Mouse (Mus musculus) midbrain, embryonic 14.5 days (tissue): ENCODE measurements around the gene 1700080E11Rik. TPM values are rescaled to one million over a fixed set of nuclear protein-coding genes. Genes with fewer than 3 reads are reported as not detected.

Experiments used
- ATAC-seq: fragments of 200-750 bp; cut with Nextera tagmentation; 2 replicates; pipeline ENCODE4 v1.8.0; 2017; ENCODE audit warnings: moderate number of reproducible peaks, moderate library complexity; ENCODE audit not compliant: low FRiP score, low TSS enrichment
- DNase-seq: peaks from one replicate; pipeline ENCODE4 v3.0.0-alpha.2; 2015
- H3K27ac ChIP-seq: fragments of 300-500 bp; sonication (generic); replicated peaks from 2 replicates; pipeline ENCODE4 v1.5.1; 2014; ENCODE audit warnings: mild to moderate bottlenecking, low read depth, low read length, moderate library complexity
- H3K27me3 ChIP-seq: fragments of 300-500 bp; sonication (generic); 2 replicates; pipeline ENCODE4 v1.6.1; 2014; ENCODE audit warnings: low read length, control low read depth, mixed read lengths; ENCODE audit not compliant: control insufficient read depth, insufficient read depth
- H3K36me3 ChIP-seq: fragments of 300-500 bp; sonication (generic); 2 replicates; pipeline ENCODE4 v1.6.1; 2014; ENCODE audit warnings: low read length, control low read depth; ENCODE audit not compliant: control insufficient read depth, insufficient read depth
- H3K4me1 ChIP-seq: fragments of 300-500 bp; sonication (generic); 2 replicates; pipeline ENCODE4 v1.6.1; 2014; ENCODE audit warnings: mild to moderate bottlenecking, antibody characterized with exemption, low read length, control low read depth; ENCODE audit not compliant: control insufficient read depth, insufficient read depth
- H3K4me2 ChIP-seq: fragments of 300-500 bp; sonication (generic); 2 replicates; pipeline ENCODE4 v1.6.1; 2014; ENCODE audit warnings: mild to moderate bottlenecking, low read length, moderate library complexity
- H3K4me3 ChIP-seq: fragments of 300-500 bp; sonication (generic); replicated peaks from 2 replicates; pipeline ENCODE4 v1.5.1; 2014; ENCODE audit warnings: low read depth, low read length
- H3K9ac ChIP-seq: fragments of 300-500 bp; sonication (generic); replicated peaks from 2 replicates; pipeline ENCODE4 v1.6.1; 2014; ENCODE audit warnings: mild to moderate bottlenecking, low read length, moderate library complexity
- H3K9me3 ChIP-seq: fragments of 300-500 bp; sonication (generic); 2 replicates; pipeline ENCODE4 v1.6.1; 2016; ENCODE audit warnings: low read length, control low read depth, mixed read lengths; ENCODE audit not compliant: control insufficient read depth
- WGBS: fragments of 180-500 bp; shearing (Covaris S2); extraction: QIAGEN DNeasy Blood & Tissue Kit; methylation state at CpG from one replicate; pipeline ENCODE4 v1.1.7; 2014; 5-methylcytosine and 5-hydroxymethylcytosine counted together
- polyA plus RNA-seq: library from polyadenylated mRNA; unstranded; fragments of >200 nt; fragmentation: Nextera tagmentation; extraction: Ambion mirVana; gene quantifications from 2 replicates; pipeline ENCODE4 v1.2.1, GENCODE M21; 2014

1700080E11Rik gene
- polyA plus RNA-seq, result not detected in 2 replicates

- no peak for DNase-seq
- 89% methylated on average over 6 of the region's 6 CpGs for WGBS
Observed at GRCm38 (mm10) chr9:105144992-105145391, at the start of gene 1700080E11Rik. Gene 1700080E11Rik, minus strand, starts transcription at chr9:105145092.

GRCm38 (mm10) chr9:105186725-105187124 lies 41.8 kb upstream of the 1700080E11Rik start:
- Histone ChIP-seq H3K9me3 (no peaks in the 10 kb centered on the region), H3K36me3 (no peaks in the 10 kb centered on the region), H3K27ac (no peak overlapping the region), H3K27me3 (no peaks in the 10 kb centered on the region), H3K4me1 (no peaks in the 10 kb centered on the region), H3K4me2 (no peak overlapping the region), H3K4me3 (no peak overlapping the region), H3K9ac (no peak overlapping the region)
- 93% methylated on average over 3 of the region's 3 CpGs for WGBS
- ATAC-seq, result no peak
- no peak for DNase-seq

More at GRCm38 (mm10) chr9:105144992-105145391, at the start of gene 1700080E11Rik:
- H3K4me1 ChIP-seq, result no peaks in the 10 kb centered on the region
- no peak within 1 kb of the TSS for H3K27ac ChIP-seq
- no peaks in the 10 kb centered on the region for H3K27me3 ChIP-seq
- H3K4me3 ChIP-seq, result no peak within 1 kb of the TSS
- no peak within 1 kb of the TSS for H3K4me2 ChIP-seq
- no peak for ATAC-seq
- H3K9ac ChIP-seq, result no peak within 1 kb of the TSS
- no peaks in the 10 kb centered on the region for H3K36me3 ChIP-seq
- no peaks in the 10 kb centered on the region for H3K9me3 ChIP-seq

DNA sequence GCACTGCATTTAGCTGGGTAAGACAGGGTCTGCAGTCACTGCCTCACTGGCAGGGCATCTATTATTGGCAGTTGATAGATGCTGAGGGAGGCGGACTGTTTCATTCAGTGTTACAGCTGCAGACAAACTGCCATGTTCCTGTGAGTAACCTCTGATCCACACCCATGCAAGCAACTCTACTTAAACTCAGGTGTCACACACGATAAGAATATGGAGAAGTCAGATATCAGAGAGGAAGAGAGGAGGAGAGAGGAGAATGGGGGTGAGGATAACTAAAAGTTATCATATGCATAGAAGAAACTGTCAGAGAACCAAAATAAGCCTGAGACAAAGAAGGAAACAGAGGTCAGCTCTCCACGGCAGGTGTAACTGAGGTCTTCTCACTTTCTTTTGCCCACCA lies 37.5 kb upstream of the 1700080E11Rik start:
- ATAC-seq, result no peak
- no peak overlapping the region for H3K4me2 ChIP-seq
- H3K36me3 ChIP-seq, result no peaks in the 10 kb centered on the region
- H3K9me3 ChIP-seq, result no peaks in the 10 kb centered on the region
- no peaks in the 10 kb centered on the region for H3K4me1 ChIP-seq
- 81% methylated on average over 3 of the region's 3 CpGs for WGBS
- DNase-seq, result no peak
- H3K27me3 ChIP-seq, result no peaks in the 10 kb centered on the region
- H3K4me3 ChIP-seq, result no peak overlapping the region
- no peak overlapping the region for H3K9ac ChIP-seq
- H3K27ac ChIP-seq, result no peak overlapping the region

DNA sequence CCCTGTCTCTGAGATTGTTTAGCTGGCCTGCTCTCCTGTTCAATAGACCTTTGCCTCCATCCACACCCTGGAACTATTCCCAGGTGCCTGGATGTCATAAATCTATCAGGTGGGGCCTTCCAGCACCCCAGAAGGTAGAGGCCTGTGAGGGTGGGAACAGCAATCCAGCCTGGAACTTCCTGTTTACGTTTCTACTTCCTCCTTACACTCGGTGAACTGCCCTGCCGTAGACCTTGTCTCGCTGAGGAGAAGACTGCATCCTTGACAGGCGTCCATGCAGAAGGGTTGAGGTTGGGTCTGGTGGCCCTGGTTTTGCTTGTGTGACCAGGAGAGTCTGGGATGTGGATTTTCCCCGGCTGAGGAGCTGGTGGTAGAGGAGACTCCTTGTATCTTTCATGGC lies 5.7 kb downstream of the 1700080E11Rik start:
- no peak for ATAC-seq
- Histone ChIP-seq H3K27ac (no peak overlapping the region), H3K4me3 (no peak overlapping the region), H3K36me3 (no peaks in the 10 kb centered on the region), H3K27me3 (no peaks in the 10 kb centered on the region), H3K4me2 (no peak overlapping the region), H3K4me1 (no peaks in the 10 kb centered on the region), H3K9ac (no peak overlapping the region), H3K9me3 (no peaks in the 10 kb centered on the region)
- 83% methylated on average over 6 of the region's 6 CpGs for WGBS
- DNase-seq, result no peak

- Histone ChIP-seq H3K27me3 (no peaks in the 10 kb centered on the region), H3K27ac (no peak overlapping the region), H3K9me3 (no peaks in the 10 kb centered on the region), H3K4me3 (no peak overlapping the region), H3K4me1 (peaks cover 5% of the 10 kb centered on the region; the same call in 1 of the 2 replicates), H3K36me3 (no peaks in the 10 kb centered on the region), H3K4me2 (no peak overlapping the region), H3K9ac (no peak overlapping the region)
- 27% methylated on average over 1 of the region's 1 CpGs for WGBS
- ATAC-seq, result no peak
- no peak for DNase-seq
Observed at GRCm38 (mm10) chr9:105136404-105136803, 8.5 kb downstream of the 1700080E11Rik start.

GRCm38 (mm10) chr9:105134536-105134935 lies 10.4 kb downstream of the 1700080E11Rik start:
- DNase-seq, result no peak
- ATAC-seq, result no peak
- H3K4me2 ChIP-seq, result no peak overlapping the region
- peaks cover 19% of the 10 kb centered on the region for H3K4me1 ChIP-seq
- no peak overlapping the region for H3K4me3 ChIP-seq
- 88% methylated on average over 5 of the region's 5 CpGs for WGBS
- no peaks in the 10 kb centered on the region for H3K27me3 ChIP-seq
- H3K36me3 ChIP-seq, result no peaks in the 10 kb centered on the region
- H3K27ac ChIP-seq, result no peak overlapping the region
- H3K9ac ChIP-seq, result no peak overlapping the region
- no peaks in the 10 kb centered on the region for H3K9me3 ChIP-seq

- DNase-seq, result no peak
Observed at GRCm38 (mm10) chr9:105132002-105132367, 12.9 kb downstream of the 1700080E11Rik start.

DNA sequence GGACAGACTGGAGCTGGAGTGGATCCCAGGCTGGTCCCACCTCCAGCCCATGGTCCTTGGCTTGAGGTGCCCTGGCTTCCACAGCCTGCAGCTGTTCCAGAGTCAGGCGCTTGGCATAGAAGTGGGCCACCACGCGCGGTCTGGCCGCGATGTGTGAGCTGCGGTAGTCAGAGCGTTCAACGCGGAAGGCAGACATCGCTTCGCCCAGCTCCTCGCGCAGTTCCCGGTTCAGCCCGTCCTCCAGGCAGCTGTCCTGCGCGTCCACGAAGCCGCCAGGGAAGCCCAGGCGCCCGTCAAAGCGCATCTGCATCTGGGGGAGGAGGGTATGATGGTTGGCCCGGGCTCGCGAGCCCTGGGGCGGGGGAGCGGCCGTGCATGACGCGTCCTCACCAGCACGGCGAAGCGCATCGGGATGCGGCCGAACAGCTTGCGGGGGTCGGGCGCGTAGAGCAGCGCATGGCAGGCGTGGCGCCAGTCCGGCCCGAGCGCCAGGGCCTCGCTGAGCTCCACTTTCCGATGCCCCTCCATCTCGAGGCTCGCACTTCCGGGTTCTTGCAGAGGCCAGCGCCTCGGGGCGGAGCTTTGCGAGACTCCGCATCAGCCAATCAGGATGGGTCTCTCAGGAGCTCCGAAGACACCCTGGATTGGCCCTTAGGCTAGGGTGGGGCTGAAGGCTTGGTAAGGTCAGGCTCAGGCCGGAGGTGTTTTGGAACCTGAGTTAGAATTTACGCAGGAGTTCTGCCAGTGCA lies 13.5 kb downstream of the 1700080E11Rik start, which contains the start of gene Nudt16:
Gene Nudt16 (minus strand): TSS at position 572 of the 749 bp plus-strand sequence.
- under 1% methylated on average over 60 of the region's 60 CpGs for WGBS
- Histone ChIP-seq H3K4me3 (peak within 1 kb of the TSS; percentile 64), H3K9ac (peak within 1 kb of the TSS; percentile 70), H3K36me3 (no peaks in the 10 kb centered on the region), H3K27ac (peak within 1 kb of the TSS; percentile 91), H3K27me3 (no peaks in the 10 kb centered on the region), H3K4me2 (peak within 1 kb of the TSS; percentile 75), H3K9me3 (no peaks in the 10 kb centered on the region), H3K4me1 (peaks cover 19% of the 10 kb centered on the region)
- ATAC-seq (peak; percentile 98), DNase-seq (peak; percentile 97)

More at GRCm38 (mm10) chr9:105132002-105132367, 12.9 kb downstream of the 1700080E11Rik start:
- WGBS, result 24% methylated on average over 5 of the region's 5 CpGs
- no peaks in the 10 kb centered on the region for H3K27me3 ChIP-seq
- H3K4me2 ChIP-seq, result peak overlapping the region; percentile 75
- ATAC-seq, result peak; percentile 28
- no peaks in the 10 kb centered on the region for H3K9me3 ChIP-seq
- H3K27ac ChIP-seq, result peak overlapping the region; percentile 91
- no peaks in the 10 kb centered on the region for H3K36me3 ChIP-seq
- H3K4me3 ChIP-seq, result peak overlapping the region; percentile 64
- H3K9ac ChIP-seq, result peak overlapping the region; percentile 70; the same call in 1 of the 2 replicates
- peaks cover 19% of the 10 kb centered on the region for H3K4me1 ChIP-seq

DNA sequence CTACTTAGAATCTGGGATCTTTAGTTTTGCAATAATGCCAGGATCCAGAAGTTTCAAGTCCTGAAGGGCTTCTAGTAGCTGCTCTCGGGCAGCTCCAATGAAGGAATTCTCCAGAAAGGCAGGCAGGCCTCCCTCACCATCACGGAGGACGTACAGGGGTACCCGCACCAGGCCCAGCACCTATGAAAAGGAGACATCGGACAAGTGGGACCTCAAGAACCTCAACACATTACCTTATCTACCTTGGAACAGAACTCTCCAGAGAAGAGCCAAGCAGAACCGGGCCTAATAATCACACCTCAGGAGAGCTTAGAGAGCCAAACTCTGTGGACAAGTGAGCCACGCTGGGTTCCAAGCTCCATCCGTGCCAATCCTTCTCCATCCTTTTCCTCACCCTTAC lies 14.6 kb downstream of the 1700080E11Rik start:
- no peaks in the 10 kb centered on the region for H3K36me3 ChIP-seq
- H3K27ac ChIP-seq, result no peak overlapping the region
- no peak overlapping the region for H3K9ac ChIP-seq
- no peak for ATAC-seq
- no peak for DNase-seq
- no peak overlapping the region for H3K4me3 ChIP-seq
- no peaks in the 10 kb centered on the region for H3K9me3 ChIP-seq
- H3K27me3 ChIP-seq, result no peaks in the 10 kb centered on the region
- peaks cover 19% of the 10 kb centered on the region for H3K4me1 ChIP-seq
- WGBS, result 95% methylated on average over 8 of the region's 8 CpGs
- peak overlapping the region; percentile 75 for H3K4me2 ChIP-seq
